Mouse (Mus musculus) NIH3T3 (cell line): ENCODE measurements around the gene Erg.

Source experiments
- DNase-seq: peaks from one replicate; pipeline ENCODE4 v3.0.0-alpha.2; 2012; ENCODE audit warnings: low read depth

Gene Erg

GRCm38 (mm10) chr16:95352266-95352665 is 234.1 kb downstream of the Erg start:
- DNase-seq = no peak

GRCm38 (mm10) chr16:95350499-95350898 is 235.9 kb downstream of the Erg start:
- peak; percentile 76 for DNase-seq

- no peak for DNase-seq
Measured at GRCm38 (mm10) chr16:95349745-95350144, 236.6 kb downstream of the Erg start.

GRCm38 (mm10) chr16:95349344-95349743 is 237.0 kb downstream of the Erg start:
- no peak for DNase-seq

GRCm38 (mm10) chr16:95348555-95348954 is 237.8 kb downstream of the Erg start:
- DNase-seq = no peak

- DNase-seq = no peak
Measured at GRCm38 (mm10) chr16:95347202-95347601, 239.2 kb downstream of the Erg start.

- peak; percentile 80 for DNase-seq
Measured at GRCm38 (mm10) chr16:95345882-95346281, 240.5 kb downstream of the Erg start.

- DNase-seq = no peak
Measured at GRCm38 (mm10) chr16:95344961-95345360, 241.4 kb downstream of the Erg start.

GRCm38 (mm10) chr16:95342030-95342429 is 244.4 kb downstream of the Erg start:
- DNase-seq = no peak

GRCm38 (mm10) chr16:95340885-95341791 is 245.3 kb downstream of the Erg start:
- DNase-seq = peak; percentile 85

GRCm38 (mm10) chr16:95332159-95332558 is 254.2 kb downstream of the Erg start:
- DNase-seq = no peak

- peak; percentile 57 for DNase-seq
Measured at GRCm38 (mm10) chr16:95321945-95322625, 264.3 kb downstream of the Erg start.
